Mouse (Mus musculus) myocyte (in vitro differentiated cells): Measurements from ENCODE around the gene Pbx1. TPM values are rescaled to one million over a fixed set of nuclear protein-coding genes. Genes with fewer than 3 reads are reported as not detected.

ENCODE experiments used
- H3K27me3 ChIP-seq: one replicate; pipeline ENCODE4 v1.6.1; 2011; ENCODE audit not compliant: control insufficient read depth, insufficient read depth, insufficient read length
- H3K36me3 ChIP-seq: one replicate; pipeline ENCODE4 v1.6.1; 2011; ENCODE audit not compliant: control insufficient read depth, insufficient read depth
- H3K4me2 ChIP-seq: one replicate; pipeline ENCODE4 v1.6.1; 2011; ENCODE audit warnings: low read depth, control low read depth
- H3K4me3 ChIP-seq: one replicate; pipeline ENCODE4 v1.5.1; 2011; ENCODE audit warnings: mild to moderate bottlenecking, control low read depth, moderate library complexity
- H3K79me2 ChIP-seq: one replicate; pipeline ENCODE4 v1.6.1; 2011; ENCODE audit not compliant: control insufficient read depth, insufficient read depth
- H3ac ChIP-seq: one replicate; pipeline ENCODE4 v1.6.1; 2011; ENCODE audit not compliant: control insufficient read depth, insufficient read length
- CEBPB ChIP-seq: IDR thresholded peaks from 2 replicates; pipeline ENCODE4 v1.6.1; 2011; ENCODE audit warnings: mild to moderate bottlenecking, moderate library complexity; ENCODE audit not compliant: poor library complexity, insufficient read depth, severe bottlenecking
- E2F4 ChIP-seq: IDR thresholded peaks from one replicate; pipeline ENCODE4 v1.6.1; 2011; ENCODE audit warnings: mild to moderate bottlenecking, control low read depth, moderate library complexity; ENCODE audit not compliant: insufficient read depth
- MAX ChIP-seq: IDR thresholded peaks from one replicate; pipeline ENCODE4 v1.6.1; 2011; ENCODE audit warnings: low read depth, mild to moderate bottlenecking, control low read depth
- MYOD1 ChIP-seq, 3 experiments: IDR thresholded peaks; one replicate each; pipeline ENCODE4 v1.6.1; 2011; ENCODE audit warnings: control low read depth in 2 of 3, low read depth in 2 of 3, mild to moderate bottlenecking in 2 of 3, moderate library complexity in 1 of 3; ENCODE audit not compliant: insufficient read length in 2 of 3, control insufficient read depth in 1 of 3
- MYOG ChIP-seq, 3 experiments: IDR thresholded peaks; one replicate each; pipeline ENCODE4 v1.6.1; 2011; ENCODE audit warnings: control low read depth in 2 of 3, low read depth in 2 of 3, mild to moderate bottlenecking in 2 of 3; ENCODE audit not compliant: insufficient read length in 2 of 3, control insufficient read depth in 1 of 3, insufficient read depth in 1 of 3
- POLR2A ChIP-seq: IDR thresholded peaks from one replicate; pipeline ENCODE4 v1.6.1; 2011; ENCODE audit warnings: low read depth, mild to moderate bottlenecking, control low read depth, moderate library complexity; ENCODE audit not compliant: insufficient read length
- POLR2AphosphoS2 ChIP-seq: IDR thresholded peaks from one replicate; pipeline ENCODE4 v1.6.1; 2011; ENCODE audit warnings: low read depth, control low read depth; ENCODE audit not compliant: insufficient read length
- REST ChIP-seq: IDR thresholded peaks from one replicate; pipeline ENCODE4 v1.6.1; 2011; ENCODE audit warnings: mild to moderate bottlenecking, control low read depth, moderate library complexity; ENCODE audit not compliant: insufficient read depth, insufficient read length
- SRF ChIP-seq: IDR thresholded peaks from one replicate; pipeline ENCODE4 v1.6.1; 2011; ENCODE audit warnings: low read depth; ENCODE audit not compliant: control insufficient read depth, insufficient read length
- TCF12 ChIP-seq: IDR thresholded peaks from one replicate; pipeline ENCODE4 v1.6.1; 2011; ENCODE audit warnings: mild to moderate bottlenecking, control low read depth; ENCODE audit not compliant: poor library complexity, insufficient read depth, severe bottlenecking
- TCF3 ChIP-seq: IDR thresholded peaks from one replicate; pipeline ENCODE4 v1.6.1; 2011; ENCODE audit warnings: low read depth, control low read depth; ENCODE audit not compliant: insufficient read length
- USF1 ChIP-seq: IDR thresholded peaks from one replicate; pipeline ENCODE4 v1.6.1; 2011; ENCODE audit warnings: low read depth, mild to moderate bottlenecking, control low read depth, moderate library complexity
- polyA plus RNA-seq: library from polyadenylated mRNA; unstranded; fragments of >200 nt; fragmentation: generic; extraction: Trizol; gene quantifications from one replicate; pipeline ENCODE4 v1.2.1, GENCODE M21; 2012; ENCODE audit warnings: missing spikeins

The Pbx1 gene
- polyA plus RNA-seq, 1 experiment, result 11.4 TPM

- Histone ChIP-seq H3K36me3 (no peaks in the 10 kb centered on the region), H3ac (no peak overlapping the region), H3K4me2 (no peak overlapping the region), H3K4me3 (no peak overlapping the region), H3K27me3 (no peaks in the 10 kb centered on the region), H3K79me2 (no peaks in the 10 kb centered on the region)
- TF ChIP-seq MAX, result no peak
These were observed 218.5 kb downstream of the Pbx1 start for GRCm38 (mm10) chr1:168213595-168213994.

- Histone ChIP-seq H3K4me3 (no peak overlapping the region), H3K4me2 (no peak overlapping the region), H3ac (no peak overlapping the region), H3K79me2 (no peaks in the 10 kb centered on the region), H3K27me3 (no peaks in the 10 kb centered on the region), H3K36me3 (no peaks in the 10 kb centered on the region)
- TF ChIP-seq REST, result no peak
- TF ChIP-seq E2F4, result no peak
- no peak for TF ChIP-seq MYOD1 (IDR thresholded peaks at IDR 0.05; ENCODE audit: control insufficient read depth in 1 of 3, insufficient read length in 2 of 3, low read depth in 2 of 3)
- no peak for TF ChIP-seq SRF
- TF ChIP-seq TCF3, result no peak
These were observed 221.7 kb downstream of the Pbx1 start for GRCm38 (mm10) chr1:168210401-168210800.

GRCm38 (mm10) chr1:168200570-168201156 lies 231.4 kb downstream of the Pbx1 start:
- Histone ChIP-seq H3K36me3 (no peaks in the 10 kb centered on the region), H3ac (no peak overlapping the region), H3K79me2 (no peaks in the 10 kb centered on the region), H3K27me3 (no peaks in the 10 kb centered on the region), H3K4me2 (no peak overlapping the region), H3K4me3 (no peak overlapping the region)
- TF ChIP-seq E2F4 (no peak), TCF3 (no peak), POLR2AphosphoS2 (no peak), MAX (no peak), USF1 (no peak), REST (no peak), SRF (no peak), MYOG (IDR thresholded peaks at IDR 0.05; ENCODE audit: control insufficient read depth in 1 of 3, insufficient read depth in 1 of 3, insufficient read length in 2 of 3, low read depth in 2 of 3) (no peak), POLR2A (no peak), MYOD1 (IDR thresholded peaks at IDR 0.05; ENCODE audit: control insufficient read depth in 1 of 3, insufficient read length in 2 of 3, low read depth in 2 of 3) (no peak), TCF12 (no peak), CEBPB (no peak)

GRCm38 (mm10) chr1:168198276-168198675 lies 233.8 kb downstream of the Pbx1 start:
- H3K4me2 ChIP-seq, result no peak overlapping the region
- no peaks in the 10 kb centered on the region for H3K36me3 ChIP-seq
- no peaks in the 10 kb centered on the region for H3K79me2 ChIP-seq
- no peaks in the 10 kb centered on the region for H3K27me3 ChIP-seq
- TF ChIP-seq TCF3 (no peak), E2F4 (no peak), MAX (no peak), MYOD1 (IDR thresholded peaks at IDR 0.05; ENCODE audit: control insufficient read depth in 1 of 3, insufficient read length in 2 of 3, low read depth in 2 of 3) (no peak), POLR2A (no peak), MYOG (IDR thresholded peaks at IDR 0.05; ENCODE audit: control insufficient read depth in 1 of 3, insufficient read depth in 1 of 3, insufficient read length in 2 of 3, low read depth in 2 of 3) (no peak), USF1 (no peak), REST (no peak), POLR2AphosphoS2 (no peak), TCF12 (no peak), CEBPB (no peak), SRF (no peak)
- no peak overlapping the region for H3ac ChIP-seq
- H3K4me3 ChIP-seq, result no peak overlapping the region

- no peak for TF ChIP-seq POLR2A
- TF ChIP-seq USF1, result no peak
- TF ChIP-seq TCF3, result no peak
- no peak for TF ChIP-seq POLR2AphosphoS2
- no peak for TF ChIP-seq REST
- TF ChIP-seq MYOD1 (IDR thresholded peaks at IDR 0.05; ENCODE audit: control insufficient read depth in 1 of 3, insufficient read length in 2 of 3, low read depth in 2 of 3), result no peak
- TF ChIP-seq E2F4, result no peak
- no peak for TF ChIP-seq SRF
- TF ChIP-seq MYOG (IDR thresholded peaks at IDR 0.05; ENCODE audit: control insufficient read depth in 1 of 3, insufficient read depth in 1 of 3, insufficient read length in 2 of 3, low read depth in 2 of 3), result no peak
- no peak for TF ChIP-seq TCF12
- TF ChIP-seq MAX, result no peak
- TF ChIP-seq CEBPB, result no peak
- Histone ChIP-seq H3K79me2 (no peaks in the 10 kb centered on the region), H3ac (no peak overlapping the region), H3K27me3 (no peaks in the 10 kb centered on the region), H3K4me3 (no peak overlapping the region), H3K4me2 (peak overlapping the region; percentile 24), H3K36me3 (no peaks in the 10 kb centered on the region)
These were observed 234.2 kb downstream of the Pbx1 start for GRCm38 (mm10) chr1:168197908-168198258.
